Mouse (Mus musculus) midbrain, embryonic 11.5 days (tissue): ENCODE data around the gene Steap3. TPM values are rescaled to one million over a fixed set of nuclear protein-coding genes. Genes with fewer than 3 reads are reported as not detected.
A peak's percentile ranks its signal among the peaks of the same experiment; 100 is the strongest.

ENCODE experiments used
- ATAC-seq: fragments of 200-750 bp; cut with Nextera tagmentation; 2 replicates; pipeline ENCODE4 v1.8.0; 2017; ENCODE audit warnings: moderate TSS enrichment, moderate library complexity; ENCODE audit not compliant: low FRiP score
- DNase-seq: peaks from one replicate; pipeline ENCODE4 v3.0.0; 2015; ENCODE audit warnings: low spot score; ENCODE audit errors: missing footprints
- H3K27ac ChIP-seq: fragments of 300-500 bp; sonication (generic); 2 replicates; pipeline ENCODE4 v1.5.1; 2014; ENCODE audit warnings: low read depth, low read length
- H3K27me3 ChIP-seq: fragments of 300-500 bp; sonication (generic); 2 replicates; pipeline ENCODE4 v1.6.1; 2014; ENCODE audit warnings: mild to moderate bottlenecking, low read length, moderate library complexity, mixed read lengths; ENCODE audit not compliant: control insufficient read depth, insufficient read depth
- H3K36me3 ChIP-seq: fragments of 300-500 bp; sonication (generic); 2 replicates; pipeline ENCODE4 v1.6.1; 2014; ENCODE audit warnings: mild to moderate bottlenecking, low read length, moderate library complexity, mixed read lengths; ENCODE audit not compliant: control insufficient read depth, insufficient read depth
- H3K4me1 ChIP-seq: fragments of 300-500 bp; sonication (generic); 2 replicates; pipeline ENCODE4 v1.6.1; 2014; ENCODE audit warnings: low read length; ENCODE audit not compliant: control insufficient read depth, insufficient read depth
- H3K4me2 ChIP-seq: fragments of 300-500 bp; sonication (generic); 2 replicates; pipeline ENCODE4 v1.6.1; 2014; ENCODE audit warnings: mild to moderate bottlenecking, moderate library complexity
- H3K4me3 ChIP-seq: fragments of 300-500 bp; sonication (generic); 2 replicates; pipeline ENCODE4 v1.5.1; 2014; ENCODE audit warnings: low read depth, low read length
- H3K9ac ChIP-seq: fragments of 300-500 bp; sonication (generic); 2 replicates; pipeline ENCODE4 v1.6.1; 2014; ENCODE audit warnings: low read length
- H3K9me3 ChIP-seq: fragments of 300-500 bp; sonication (generic); 2 replicates; pipeline ENCODE4 v1.6.1; 2016; ENCODE audit warnings: low read length; ENCODE audit not compliant: control insufficient read depth
- WGBS: fragments of 180-500 bp; shearing (Covaris S2); extraction: QIAGEN DNeasy Blood & Tissue Kit; methylation state at CpG from one replicate; pipeline ENCODE4 v1.1.7; 2014; 5-methylcytosine and 5-hydroxymethylcytosine counted together
- polyA plus RNA-seq: library from polyadenylated mRNA; unstranded; fragments of >200 nt; fragmentation: Nextera tagmentation; extraction: Ambion mirVana; gene quantifications from 2 replicates; pipeline ENCODE4 v1.2.1, GENCODE M21; 2014

Gene Steap3
- polyA plus RNA-seq, 1 experiment from 2014 or later = 3.0 TPM

DNA sequence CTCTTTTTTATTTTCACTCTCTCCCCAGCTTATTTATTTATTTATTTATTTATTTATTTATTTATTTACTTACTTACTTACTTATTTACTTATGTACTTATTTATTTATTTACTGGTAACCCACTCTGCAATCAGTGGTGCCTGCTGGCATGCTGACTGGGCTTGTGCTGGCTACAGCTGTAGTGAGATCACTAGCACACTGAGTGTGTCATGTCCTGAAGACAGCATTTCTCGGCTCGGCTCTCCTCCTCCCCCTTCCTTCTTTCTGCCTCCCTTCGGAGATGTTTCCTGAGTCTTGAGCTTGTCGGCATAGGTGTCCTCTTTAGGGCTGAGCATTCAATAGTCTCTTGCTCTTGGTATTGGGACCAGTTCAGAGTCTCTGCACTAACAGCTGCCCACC, 73.6 kb downstream of the Steap3 start:
- Histone ChIP-seq H3K4me1 (no peaks in the 10 kb centered on the region), H3K9me3 (no peaks in the 10 kb centered on the region), H3K4me2 (no peak overlapping the region), H3K27ac (no peak overlapping the region), H3K4me3 (no peak overlapping the region), H3K27me3 (no peaks in the 10 kb centered on the region), H3K9ac (no peak overlapping the region), H3K36me3 (no peaks in the 10 kb centered on the region)
- peak; percentile 60 for DNase-seq
- WGBS = 87% methylated on average over 4 of the region's 4 CpGs
- ATAC-seq = no peak

DNA sequence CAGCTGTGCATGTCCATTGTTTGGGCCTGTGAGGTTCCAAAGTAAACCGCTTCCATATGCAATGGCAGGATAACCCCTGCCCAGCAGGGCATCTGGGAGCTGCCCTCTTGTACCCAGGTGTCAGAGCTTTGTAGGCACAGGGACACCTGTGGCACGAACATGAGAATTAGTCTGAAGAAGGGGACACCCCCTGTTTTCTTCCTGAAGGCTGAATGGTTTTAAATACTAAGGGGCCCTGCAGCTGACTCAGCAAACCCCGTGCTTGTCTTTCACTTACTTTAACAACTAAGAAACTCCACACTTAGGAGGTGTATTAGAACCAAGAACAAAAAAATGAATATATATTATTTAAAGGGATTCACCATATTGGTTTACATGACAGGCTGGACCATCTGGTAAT, 74.4 kb downstream of the Steap3 start:
- H3K4me3 ChIP-seq = no peak overlapping the region
- H3K27me3 ChIP-seq = no peaks in the 10 kb centered on the region
- no peaks in the 10 kb centered on the region for H3K36me3 ChIP-seq
- no peak overlapping the region for H3K4me2 ChIP-seq
- H3K4me1 ChIP-seq = no peaks in the 10 kb centered on the region
- 49% methylated on average over 3 of the region's 3 CpGs for WGBS
- DNase-seq (no peak), ATAC-seq (no peak)
- no peak overlapping the region for H3K9ac ChIP-seq
- H3K9me3 ChIP-seq = no peaks in the 10 kb centered on the region
- no peak overlapping the region for H3K27ac ChIP-seq

DNA sequence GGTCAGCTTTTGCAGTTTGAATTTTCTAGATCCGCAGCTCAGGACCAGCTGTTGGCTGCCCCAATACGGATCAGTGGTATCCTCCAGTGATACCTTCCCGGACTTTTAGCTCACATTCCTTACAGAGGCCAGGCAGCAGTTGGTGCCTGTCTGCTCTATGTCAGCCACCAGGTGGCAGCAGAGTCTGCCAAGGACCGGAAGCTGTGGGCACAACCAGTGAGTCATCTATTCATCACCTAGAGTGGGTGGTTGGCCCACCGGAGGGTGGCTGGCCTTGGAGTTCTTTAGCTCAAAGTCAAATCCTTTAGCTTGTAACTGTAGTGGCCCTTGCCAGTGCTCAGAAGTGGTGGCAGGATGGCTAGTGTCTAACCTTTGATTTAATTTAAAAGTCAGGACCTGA, 75.3 kb downstream of the Steap3 start:
- H3K9ac ChIP-seq = no peak overlapping the region
- H3K4me2 ChIP-seq = no peak overlapping the region
- H3K4me3 ChIP-seq = no peak overlapping the region
- H3K36me3 ChIP-seq = no peaks in the 10 kb centered on the region
- peak; percentile 82 for ATAC-seq
- 24% methylated on average over 5 of the region's 5 CpGs for WGBS
- DNase-seq = peak; percentile 93
- H3K27ac ChIP-seq = no peak overlapping the region
- H3K9me3 ChIP-seq = no peaks in the 10 kb centered on the region
- H3K4me1 ChIP-seq = no peaks in the 10 kb centered on the region
- no peaks in the 10 kb centered on the region for H3K27me3 ChIP-seq

DNA sequence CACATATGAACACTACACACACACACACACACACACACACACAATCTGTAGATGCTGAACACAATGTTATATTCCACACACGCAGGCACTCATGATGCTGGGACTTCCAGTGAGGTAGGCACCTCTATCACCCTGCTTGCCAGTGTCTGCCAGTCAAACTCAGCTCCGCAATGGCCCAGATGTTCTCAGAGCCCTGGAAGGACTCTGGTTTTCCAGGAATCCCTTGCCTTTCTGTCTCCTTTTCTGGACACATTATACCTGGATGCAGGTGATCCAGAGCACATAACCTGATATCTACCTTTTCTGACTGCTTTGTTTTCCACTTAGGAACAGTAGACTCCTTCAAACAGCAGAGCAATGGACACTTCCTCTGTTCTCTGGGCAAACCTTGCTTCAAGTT, 75.8 kb downstream of the Steap3 start:
- ATAC-seq (no peak), DNase-seq (peak; percentile 65)
- H3K4me3 ChIP-seq = no peak overlapping the region
- 84% methylated on average over 2 of the region's 2 CpGs for WGBS
- no peaks in the 10 kb centered on the region for H3K4me1 ChIP-seq
- no peaks in the 10 kb centered on the region for H3K9me3 ChIP-seq
- no peak overlapping the region for H3K4me2 ChIP-seq
- no peaks in the 10 kb centered on the region for H3K36me3 ChIP-seq
- no peaks in the 10 kb centered on the region for H3K27me3 ChIP-seq
- no peak overlapping the region for H3K9ac ChIP-seq
- H3K27ac ChIP-seq = no peak overlapping the region

DNA sequence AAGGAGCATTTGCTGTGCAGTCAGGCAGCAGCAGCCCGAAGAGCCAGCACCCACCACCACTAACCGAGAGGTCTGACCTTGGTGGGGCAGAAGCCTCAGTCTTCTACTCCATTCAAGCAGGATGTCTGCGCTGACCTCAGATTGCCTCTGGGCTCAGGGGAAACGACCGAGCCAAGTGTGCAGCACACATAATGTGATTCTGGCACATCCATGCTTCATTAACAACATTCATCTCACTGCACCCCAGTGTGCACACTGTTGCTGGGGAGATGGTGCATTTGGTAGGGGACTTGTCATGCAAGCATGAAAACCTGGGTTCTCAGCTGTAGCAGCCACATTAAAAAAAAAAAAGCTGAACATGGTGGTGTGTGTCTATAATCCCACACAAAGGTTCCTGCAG, 76.6 kb downstream of the Steap3 start:
- Histone ChIP-seq H3K4me2 (no peak overlapping the region), H3K4me3 (no peak overlapping the region), H3K9me3 (no peaks in the 10 kb centered on the region), H3K36me3 (no peaks in the 10 kb centered on the region), H3K27me3 (no peaks in the 10 kb centered on the region), H3K27ac (no peak overlapping the region), H3K4me1 (no peaks in the 10 kb centered on the region), H3K9ac (no peak overlapping the region)
- ATAC-seq (no peak), DNase-seq (no peak)
- 75% methylated on average over 5 of the region's 5 CpGs for WGBS

DNA sequence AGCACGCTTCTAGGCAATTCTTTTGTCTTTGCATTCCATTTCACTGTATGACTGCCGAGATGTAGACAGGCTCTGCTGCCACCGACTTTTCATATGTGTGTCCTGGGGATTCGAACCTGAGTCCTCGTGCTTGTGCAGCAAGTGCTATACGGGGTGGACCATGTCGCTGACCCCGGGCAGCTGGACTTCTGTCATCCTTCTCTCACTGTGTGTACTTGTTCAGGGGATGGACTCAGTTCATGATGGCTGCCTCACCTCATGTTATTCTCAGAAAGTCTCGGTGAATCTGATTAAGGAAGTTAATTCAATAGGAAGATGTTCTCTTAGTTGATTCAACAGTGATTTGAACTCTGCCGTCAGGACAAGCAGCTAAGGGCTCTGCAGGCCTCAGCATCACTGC, 78.9 kb downstream of the Steap3 start:
- ATAC-seq = no peak
- WGBS = 93% methylated on average over 10 of the region's 10 CpGs

DNA sequence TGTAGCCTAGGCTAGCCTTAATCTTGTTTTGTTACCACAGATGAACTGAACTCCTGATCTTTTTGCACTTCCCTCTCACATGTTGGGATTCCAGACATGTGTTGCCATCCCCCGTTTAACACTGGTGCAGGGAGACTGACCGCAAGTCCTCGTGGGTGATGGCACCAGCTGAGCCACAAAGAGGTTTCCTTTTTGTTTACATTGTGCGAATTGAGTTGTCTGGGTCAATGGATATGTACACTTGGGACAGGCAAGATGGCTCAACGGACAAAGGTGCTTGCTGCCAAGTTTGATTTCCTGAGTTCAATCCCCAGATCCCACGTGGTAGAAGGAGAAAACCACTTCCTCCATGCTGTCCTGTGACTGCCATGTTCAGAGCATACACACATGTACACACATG, 80.2 kb downstream of the Steap3 start:
- 74% methylated on average over 6 of the region's 6 CpGs for WGBS
- Histone ChIP-seq H3K4me2 (no peak overlapping the region), H3K27ac (no peak overlapping the region), H3K4me3 (no peak overlapping the region), H3K9ac (no peak overlapping the region), H3K27me3 (no peaks in the 10 kb centered on the region), H3K36me3 (no peaks in the 10 kb centered on the region), H3K4me1 (no peaks in the 10 kb centered on the region), H3K9me3 (no peaks in the 10 kb centered on the region; the same call in 1 of the 2 replicates)
- DNase-seq = peak; percentile 69
- ATAC-seq = no peak

More for the DNA sequence above, 78.9 kb downstream of the Steap3 start:
- DNase-seq = peak; percentile 53
- H3K36me3 ChIP-seq = no peaks in the 10 kb centered on the region
- H3K27ac ChIP-seq = no peak overlapping the region
- no peaks in the 10 kb centered on the region for H3K27me3 ChIP-seq
- H3K4me3 ChIP-seq = no peak overlapping the region
- no peaks in the 10 kb centered on the region for H3K4me1 ChIP-seq
- H3K9me3 ChIP-seq = no peaks in the 10 kb centered on the region; the same call in 1 of the 2 replicates
- H3K9ac ChIP-seq = no peak overlapping the region
- no peak overlapping the region for H3K4me2 ChIP-seq

DNA sequence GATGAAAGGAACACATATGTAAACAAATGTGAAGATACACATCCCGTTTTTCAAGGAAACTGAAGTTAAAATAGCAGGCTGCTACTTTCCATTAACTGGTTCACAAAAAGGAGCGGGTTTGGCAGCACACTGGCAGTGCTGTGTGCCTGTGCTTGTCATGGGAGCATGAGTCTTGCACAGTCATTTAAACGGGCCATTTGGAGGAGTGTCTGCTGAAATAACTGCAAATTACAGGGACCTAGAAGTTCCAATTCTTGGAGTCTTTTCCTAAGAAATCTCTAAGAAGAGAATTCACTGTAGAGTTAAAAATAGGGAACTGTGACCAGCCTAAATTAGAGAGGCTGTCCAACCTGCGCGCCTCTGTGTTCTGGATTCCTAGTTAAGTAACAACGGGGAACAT, 81.6 kb downstream of the Steap3 start:
- ATAC-seq = no peak

DNA sequence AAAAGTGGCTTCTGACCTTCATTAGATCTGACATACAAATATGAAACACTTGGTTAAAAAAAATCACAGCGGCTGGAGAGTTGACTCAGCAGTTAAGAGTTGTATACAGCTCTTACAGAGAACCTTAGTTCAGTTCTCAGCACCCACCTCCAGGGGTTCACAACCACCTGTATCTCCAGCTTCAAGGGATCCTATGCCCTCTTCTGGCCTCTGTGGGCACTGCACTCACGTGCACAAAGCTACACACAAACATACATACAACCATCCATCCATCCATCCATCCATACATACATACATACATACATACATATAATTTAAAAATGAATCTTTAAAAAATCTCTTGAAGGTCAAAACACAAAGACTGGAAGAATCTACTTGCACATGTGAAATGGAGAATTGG, 82.2 kb downstream of the Steap3 start:
- no peaks in the 10 kb centered on the region for H3K36me3 ChIP-seq
- ATAC-seq = no peak

More for the DNA sequence above, 81.6 kb downstream of the Steap3 start:
- H3K4me3 ChIP-seq = no peak overlapping the region
- no peak overlapping the region for H3K4me2 ChIP-seq
- no peaks in the 10 kb centered on the region for H3K36me3 ChIP-seq
- WGBS = 91% methylated on average over 6 of the region's 6 CpGs
- peaks cover 3% of the 10 kb centered on the region; the same call in 1 of the 2 replicates for H3K4me1 ChIP-seq
- H3K27ac ChIP-seq = no peak overlapping the region
- no peak overlapping the region for H3K9ac ChIP-seq
- H3K9me3 ChIP-seq = no peaks in the 10 kb centered on the region; the same call in 1 of the 2 replicates
- H3K27me3 ChIP-seq = no peaks in the 10 kb centered on the region
- peak; percentile 51 for DNase-seq

More for the DNA sequence above, 82.2 kb downstream of the Steap3 start:
- H3K9me3 ChIP-seq = no peaks in the 10 kb centered on the region; the same call in 1 of the 2 replicates
- H3K9ac ChIP-seq = no peak overlapping the region
- WGBS = 92% methylated on average over 2 of the region's 2 CpGs
- H3K4me1 ChIP-seq = peaks cover 3% of the 10 kb centered on the region; the same call in 1 of the 2 replicates
- H3K27ac ChIP-seq = no peak overlapping the region
- H3K4me2 ChIP-seq = no peak overlapping the region
- H3K4me3 ChIP-seq = no peak overlapping the region
- DNase-seq = peak; percentile 31
- no peaks in the 10 kb centered on the region for H3K27me3 ChIP-seq
